Mouse (Mus musculus) left cerebral cortex, adult 11 months (tissue): ENCODE data around the gene Ncbp3.

Experiments
- DNase-seq: peaks from one replicate; pipeline ENCODE4 v3.0.0; 2022; ENCODE audit warnings: low spot score

Ncbp3 gene

GRCm38 (mm10) chr11:73137116-73137515 lies 89.5 kb downstream of the Ncbp3 start:
- no peak for DNase-seq

DNA sequence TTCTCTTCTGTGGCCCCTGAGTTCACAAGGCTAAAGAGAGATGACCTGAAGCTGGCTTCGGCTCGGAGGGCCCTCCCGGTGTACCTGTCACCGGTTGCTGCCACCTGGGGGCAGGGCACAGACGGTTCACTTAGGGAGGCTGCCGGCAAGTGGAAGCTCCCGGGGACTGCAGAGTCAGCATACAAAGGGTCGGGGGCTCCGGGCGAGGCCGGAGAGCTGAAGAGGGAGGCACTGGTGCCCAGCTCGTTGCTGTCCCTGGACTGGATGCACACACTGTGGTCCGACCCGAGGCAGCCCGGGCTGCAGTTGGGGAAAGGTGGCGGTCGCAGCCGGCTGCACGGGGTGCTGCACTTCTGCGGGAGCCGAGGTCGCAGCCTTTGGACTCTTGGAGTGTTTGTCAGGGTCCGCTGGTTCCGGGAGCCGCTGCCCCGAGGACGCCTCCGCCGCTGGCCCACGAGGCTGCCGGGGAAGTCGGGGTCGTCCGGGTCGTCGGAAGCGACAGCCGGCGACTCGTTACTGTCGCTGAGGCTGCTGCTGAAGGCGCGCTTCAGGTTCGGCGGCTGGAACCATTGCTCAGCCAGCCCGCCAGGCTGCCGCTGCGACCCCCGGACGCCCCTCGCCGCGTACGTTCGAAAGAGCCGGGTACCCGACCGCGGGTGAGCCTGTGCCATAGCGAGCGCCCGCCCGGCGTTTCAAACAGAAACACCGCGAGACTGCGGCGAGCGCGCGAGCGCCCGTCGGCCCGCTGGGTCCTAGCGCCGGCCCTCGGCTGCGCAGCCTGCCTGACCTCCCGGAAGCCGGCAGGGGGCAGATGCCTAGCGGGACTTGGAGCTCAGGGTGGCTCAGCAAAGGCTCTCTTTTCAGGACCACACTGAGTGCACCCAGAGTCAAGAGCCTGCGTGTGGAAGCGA lies 90.3 kb downstream of the Ncbp3 start, which contains the start of gene Haspin:
TSS of gene Haspin (minus strand) at position 704 of the 911 bp plus-strand sequence.
- DNase-seq, result peak; percentile 75
